Mouse (Mus musculus) midbrain, embryonic 15.5 days (tissue): Measurements from ENCODE around the gene Sap18b. TPM values are rescaled to one million over a fixed set of nuclear protein-coding genes. Genes with fewer than 3 reads are reported as not detected.

Experiments used
- ATAC-seq: fragments of 200-750 bp; cut with Nextera tagmentation; replicated peaks from 2 replicates; pipeline ENCODE4 v1.8.0; 2017; ENCODE audit warnings: moderate TSS enrichment
- H3K27ac ChIP-seq: fragments of 300-500 bp; sonication (generic); 2 replicates; pipeline ENCODE4 v1.5.1; 2015; ENCODE audit warnings: mild to moderate bottlenecking, inconsistent platforms
- H3K27me3 ChIP-seq: fragments of 300-500 bp; sonication (generic); replicated peaks from 2 replicates; pipeline ENCODE4 v1.6.1; 2015; ENCODE audit warnings: inconsistent platforms
- H3K36me3 ChIP-seq: fragments of 300-500 bp; sonication (generic); replicated peaks from 2 replicates; pipeline ENCODE4 v1.6.1; 2015; ENCODE audit warnings: inconsistent platforms
- H3K4me1 ChIP-seq: fragments of 300-500 bp; sonication (generic); 2 replicates; pipeline ENCODE4 v1.6.1; 2015; ENCODE audit warnings: inconsistent platforms
- H3K4me2 ChIP-seq: fragments of 300-500 bp; sonication (generic); 2 replicates; pipeline ENCODE4 v1.6.1; 2015; ENCODE audit warnings: inconsistent platforms, mild to moderate bottlenecking, moderate library complexity
- H3K4me3 ChIP-seq: fragments of 300-500 bp; sonication (generic); 2 replicates; pipeline ENCODE4 v1.5.1; 2015; ENCODE audit warnings: mild to moderate bottlenecking, inconsistent platforms
- H3K9ac ChIP-seq: fragments of 300-500 bp; sonication (generic); 2 replicates; pipeline ENCODE4 v1.6.1; 2015; ENCODE audit warnings: mild to moderate bottlenecking, inconsistent platforms
- H3K9me3 ChIP-seq: fragments of 300-500 bp; sonication (generic); 2 replicates; pipeline ENCODE4 v1.6.1; 2016; ENCODE audit warnings: inconsistent platforms
- WGBS: fragments of 180-500 bp; shearing (Covaris S2); methylation state at CpG from one replicate; pipeline ENCODE4 v1.1.7; 2015; ENCODE audit warnings: mixed read lengths; 5-methylcytosine and 5-hydroxymethylcytosine counted together
- polyA plus RNA-seq: library from polyadenylated mRNA; unstranded; fragments of >200 nt; fragmentation: Nextera tagmentation; extraction: Ambion mirVana; gene quantifications from 2 replicates; pipeline ENCODE4 v1.2.1, GENCODE M21; 2015

The Sap18b gene
- polyA plus RNA-seq, 1 experiment from 2014 or later, result 196 TPM

DNA sequence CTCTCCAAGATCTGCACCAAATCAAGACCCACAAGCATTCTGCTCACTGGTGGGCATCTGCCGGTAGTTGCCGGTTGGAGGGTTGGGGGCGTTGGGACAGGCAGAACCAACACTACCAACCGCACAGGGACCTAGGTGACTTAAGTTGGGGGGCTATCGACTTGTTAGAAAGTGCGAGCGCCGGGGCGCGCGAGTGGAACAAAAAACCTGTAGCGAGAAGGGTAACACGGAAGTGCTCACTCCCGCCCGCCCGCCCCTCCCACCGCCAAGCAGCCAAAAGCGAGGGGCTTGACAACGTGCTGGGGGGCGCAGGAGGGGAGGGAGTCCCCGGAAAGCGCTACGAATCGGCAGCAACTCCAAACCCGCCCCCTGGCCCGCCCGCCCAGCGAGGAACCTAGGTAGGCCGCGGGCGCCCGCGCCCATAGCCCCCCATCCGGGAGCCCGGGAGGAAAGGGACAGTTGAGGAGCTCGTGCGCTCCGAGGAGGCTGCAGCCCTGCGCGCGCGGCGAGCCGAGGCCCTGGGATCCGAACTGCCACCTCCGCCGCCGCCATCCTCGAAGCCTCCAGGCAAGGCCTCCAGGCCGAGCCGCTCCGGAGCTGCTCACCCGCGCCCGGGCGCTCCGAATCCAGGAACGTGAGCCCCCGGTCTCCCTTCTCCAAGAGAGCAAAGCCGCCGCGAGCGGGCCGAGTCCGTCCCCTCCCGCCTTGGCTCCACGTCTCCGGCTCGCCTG, 18.5 kb upstream of the Sap18b start:
- H3K4me3 ChIP-seq, result peak overlapping the region; percentile 99
- H3K27ac ChIP-seq, result peak overlapping the region; percentile 95
- WGBS, result under 1% methylated on average over 68 of the region's 69 CpGs
- peak overlapping the region; percentile 95 for H3K9ac ChIP-seq
- no peak for ATAC-seq
- H3K4me1 ChIP-seq, result peaks cover 21% of the 10 kb centered on the region
- no peaks in the 10 kb centered on the region for H3K9me3 ChIP-seq
- no peaks in the 10 kb centered on the region for H3K36me3 ChIP-seq
- peak overlapping the region; percentile 90 for H3K4me2 ChIP-seq
- no peaks in the 10 kb centered on the region for H3K27me3 ChIP-seq

DNA sequence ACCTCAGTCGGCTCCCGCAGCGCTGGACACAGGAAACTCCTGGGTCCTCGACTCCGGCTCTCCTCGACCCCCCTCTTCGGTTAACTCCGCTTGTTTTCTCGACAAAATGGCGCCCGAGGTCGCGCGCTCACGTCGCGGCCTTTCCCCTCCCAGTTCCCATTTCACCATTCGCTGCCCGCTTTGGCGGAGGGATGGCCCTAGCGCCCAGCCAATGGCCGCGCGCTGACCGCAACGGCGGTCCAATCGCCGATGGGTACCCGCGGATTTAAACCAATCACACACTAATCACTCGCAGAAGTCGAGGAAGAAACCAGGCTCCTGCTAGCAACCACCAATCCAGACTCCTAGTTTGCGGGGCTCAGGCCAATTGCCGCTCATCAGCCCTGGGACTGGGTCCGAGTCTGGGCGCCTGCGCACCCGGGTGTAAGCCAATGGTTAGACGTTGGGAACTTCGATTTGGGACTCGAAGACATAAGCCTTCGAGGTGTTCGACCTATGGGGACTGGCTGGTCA, 17.8 kb upstream of the Sap18b start, which contains the start of gene Cnot1:
Gene Cnot1, minus strand, starts transcription at position 134 of the 513 bp plus-strand sequence.
- H3K4me1 ChIP-seq, result peaks cover 20% of the 10 kb centered on the region
- H3K4me2 ChIP-seq, result peak within 1 kb of the TSS; percentile 90
- peak within 1 kb of the TSS; percentile 99 for H3K4me3 ChIP-seq
- peak within 1 kb of the TSS; percentile 95 for H3K27ac ChIP-seq
- no peaks in the 10 kb centered on the region for H3K27me3 ChIP-seq
- no peaks in the 10 kb centered on the region for H3K9me3 ChIP-seq
- ATAC-seq, result peak; percentile 97
- under 1% methylated on average over 44 of the region's 44 CpGs for WGBS
- peak within 1 kb of the TSS; percentile 95 for H3K9ac ChIP-seq
- no peaks in the 10 kb centered on the region for H3K36me3 ChIP-seq

GRCm38 (mm10) chr8:95807861-95808260, 17.3 kb upstream of the Sap18b start:
- Histone ChIP-seq H3K9me3 (no peaks in the 10 kb centered on the region), H3K4me3 (peak overlapping the region; percentile 99), H3K9ac (peak overlapping the region; percentile 50), H3K4me1 (peaks cover 20% of the 10 kb centered on the region), H3K4me2 (peak overlapping the region; percentile 90), H3K27me3 (no peaks in the 10 kb centered on the region), H3K36me3 (no peaks in the 10 kb centered on the region), H3K27ac (peak overlapping the region; percentile 95)
- 0% methylated on average over 20 of the region's 20 CpGs for WGBS
- ATAC-seq, result peak; percentile 96

DNA sequence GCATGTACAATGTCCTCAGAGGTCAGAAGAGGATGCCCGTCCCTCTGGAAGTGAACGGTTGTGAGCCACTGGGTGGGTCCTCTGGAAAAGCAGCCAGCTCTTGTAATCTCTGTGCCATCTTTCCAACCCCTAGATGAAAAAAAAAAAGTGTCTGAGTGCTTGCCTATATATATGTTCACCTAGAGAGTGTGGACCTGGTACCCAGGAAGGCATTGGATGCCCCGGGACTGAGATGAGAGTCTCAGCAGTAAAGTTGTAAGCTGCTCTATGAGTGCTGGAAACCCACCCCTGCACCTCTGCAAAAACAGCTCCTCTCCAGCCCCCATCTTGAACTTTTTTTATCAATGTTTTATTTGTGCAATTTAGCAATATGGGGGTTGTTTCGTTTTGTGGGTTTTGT, 16.5 kb upstream of the Sap18b start:
- no peak for ATAC-seq
- H3K27ac ChIP-seq, result no peak overlapping the region
- H3K4me1 ChIP-seq, result peaks cover 20% of the 10 kb centered on the region
- H3K9me3 ChIP-seq, result no peaks in the 10 kb centered on the region
- H3K4me3 ChIP-seq, result no peak overlapping the region
- no peaks in the 10 kb centered on the region for H3K36me3 ChIP-seq
- 83% methylated on average over 4 of the region's 4 CpGs for WGBS
- H3K9ac ChIP-seq, result no peak overlapping the region
- H3K4me2 ChIP-seq, result no peak overlapping the region
- H3K27me3 ChIP-seq, result no peaks in the 10 kb centered on the region

DNA sequence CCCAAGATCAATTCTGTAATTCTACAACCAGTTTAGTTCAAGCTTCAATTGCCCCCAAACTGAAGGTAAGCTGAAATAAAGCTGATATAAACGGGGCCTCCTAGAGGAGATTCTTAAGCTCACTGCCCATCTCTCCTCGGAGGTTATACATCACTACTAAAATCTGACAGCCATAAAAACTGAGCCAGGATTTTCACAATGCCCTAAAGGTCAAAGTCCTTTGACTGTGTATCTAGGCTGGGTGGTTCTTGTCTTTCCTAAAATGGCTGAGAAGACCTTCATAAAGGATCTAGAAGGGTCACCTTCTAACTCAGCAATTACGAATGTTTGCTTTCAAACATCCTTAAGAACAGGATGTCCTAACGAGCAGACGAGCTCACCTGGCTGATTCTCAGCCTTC, 16.0 kb upstream of the Sap18b start:
- H3K27me3 ChIP-seq, result no peaks in the 10 kb centered on the region
- no peak overlapping the region for H3K27ac ChIP-seq
- no peak overlapping the region for H3K4me2 ChIP-seq
- H3K4me1 ChIP-seq, result peaks cover 20% of the 10 kb centered on the region
- 85% methylated on average over 5 of the region's 5 CpGs for WGBS
- no peaks in the 10 kb centered on the region for H3K36me3 ChIP-seq
- no peak overlapping the region for H3K4me3 ChIP-seq
- no peak overlapping the region for H3K9ac ChIP-seq
- H3K9me3 ChIP-seq, result no peaks in the 10 kb centered on the region
- no peak for ATAC-seq

GRCm38 (mm10) chr8:95810184-95810591, 15.0 kb upstream of the Sap18b start:
- H3K36me3 ChIP-seq, result no peaks in the 10 kb centered on the region
- H3K4me3 ChIP-seq, result no peak overlapping the region
- WGBS, result 55% methylated on average over 3 of the region's 3 CpGs
- H3K9ac ChIP-seq, result no peak overlapping the region
- peaks cover 12% of the 10 kb centered on the region for H3K4me1 ChIP-seq
- H3K9me3 ChIP-seq, result no peaks in the 10 kb centered on the region
- no peak overlapping the region for H3K4me2 ChIP-seq
- no peak overlapping the region for H3K27ac ChIP-seq
- H3K27me3 ChIP-seq, result no peaks in the 10 kb centered on the region
- no peak for ATAC-seq

- Histone ChIP-seq H3K27ac (no peak overlapping the region), H3K4me2 (no peak overlapping the region), H3K36me3 (no peaks in the 10 kb centered on the region), H3K4me3 (no peak overlapping the region), H3K9me3 (no peaks in the 10 kb centered on the region), H3K27me3 (no peaks in the 10 kb centered on the region), H3K4me1 (no peaks in the 10 kb centered on the region), H3K9ac (no peak overlapping the region)
- ATAC-seq, result no peak
- WGBS, result 54% methylated on average over 6 of the region's 6 CpGs
Observed at GRCm38 (mm10) chr8:95816044-95816708, 9.0 kb upstream of the Sap18b start.

DNA sequence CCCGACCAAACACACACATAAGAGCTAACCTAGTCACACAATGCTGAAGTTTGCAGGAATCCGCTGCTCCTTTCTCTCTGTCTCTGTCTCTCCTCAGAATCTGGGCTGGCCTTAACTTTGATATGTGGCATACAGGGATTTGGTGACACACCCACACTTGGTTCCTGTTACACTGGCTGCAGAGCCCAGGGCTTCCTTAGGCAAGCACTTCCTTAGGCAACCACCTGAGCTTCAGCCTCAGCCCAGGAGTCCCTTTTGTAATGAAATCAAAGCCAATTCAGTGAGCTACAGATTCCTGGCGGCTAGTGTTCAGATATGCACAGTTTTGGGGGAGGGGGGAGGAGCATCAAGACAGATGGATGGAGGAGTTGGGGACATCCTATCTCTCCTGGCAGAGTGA, 7.5 kb upstream of the Sap18b start:
- Histone ChIP-seq H3K9ac (no peak overlapping the region), H3K4me2 (no peak overlapping the region), H3K9me3 (no peaks in the 10 kb centered on the region), H3K27me3 (no peaks in the 10 kb centered on the region), H3K4me3 (no peak overlapping the region), H3K36me3 (no peaks in the 10 kb centered on the region), H3K27ac (no peak overlapping the region), H3K4me1 (no peaks in the 10 kb centered on the region)
- WGBS, result 56% methylated on average over 3 of the region's 3 CpGs
- ATAC-seq, result no peak

GRCm38 (mm10) chr8:95818211-95818610, 6.9 kb upstream of the Sap18b start:
- 45% methylated on average over 1 of the region's 1 CpGs for WGBS

DNA sequence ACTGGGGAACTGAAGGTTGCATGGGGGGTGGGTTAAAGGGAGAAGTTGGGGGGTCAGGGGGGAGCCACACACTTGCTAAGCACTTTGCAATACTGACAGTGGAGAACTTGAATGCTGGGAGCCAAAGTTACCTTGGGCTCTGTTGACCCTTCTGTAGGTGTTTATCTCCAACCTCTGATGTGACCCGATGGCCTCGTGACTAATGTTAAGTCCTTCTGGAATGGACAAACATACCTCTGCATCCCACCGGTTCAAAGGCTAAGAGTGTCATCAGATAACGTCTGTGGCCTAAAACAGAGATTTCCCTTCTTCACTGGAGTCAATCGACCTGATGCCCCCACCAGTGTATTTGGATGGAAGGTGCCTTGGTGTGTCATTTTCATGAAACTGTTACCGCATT, 3.9 kb upstream of the Sap18b start:
- no peak overlapping the region for H3K4me2 ChIP-seq
- H3K27ac ChIP-seq, result no peak overlapping the region
- no peaks in the 10 kb centered on the region for H3K9me3 ChIP-seq
- H3K4me3 ChIP-seq, result no peak overlapping the region
- no peaks in the 10 kb centered on the region for H3K36me3 ChIP-seq
- H3K4me1 ChIP-seq, result no peaks in the 10 kb centered on the region
- 90% methylated on average over 6 of the region's 6 CpGs for WGBS
- no peaks in the 10 kb centered on the region for H3K27me3 ChIP-seq
- ATAC-seq, result no peak
- H3K9ac ChIP-seq, result no peak overlapping the region

More at GRCm38 (mm10) chr8:95818211-95818610, 6.9 kb upstream of the Sap18b start:
- ATAC-seq, result no peak
- Histone ChIP-seq H3K36me3 (no peaks in the 10 kb centered on the region), H3K4me3 (no peak overlapping the region), H3K4me2 (no peak overlapping the region), H3K4me1 (no peaks in the 10 kb centered on the region), H3K9ac (no peak overlapping the region), H3K27ac (no peak overlapping the region), H3K27me3 (no peaks in the 10 kb centered on the region), H3K9me3 (no peaks in the 10 kb centered on the region)

GRCm38 (mm10) chr8:95822096-95822495, 3.0 kb upstream of the Sap18b start:
- ATAC-seq, result no peak
- no peaks in the 10 kb centered on the region for H3K27me3 ChIP-seq
- H3K9me3 ChIP-seq, result no peaks in the 10 kb centered on the region
- no peaks in the 10 kb centered on the region for H3K36me3 ChIP-seq
- H3K4me3 ChIP-seq, result no peak overlapping the region
- H3K9ac ChIP-seq, result no peak overlapping the region
- 87% methylated on average over 5 of the region's 5 CpGs for WGBS
- no peak overlapping the region for H3K27ac ChIP-seq
- H3K4me1 ChIP-seq, result no peaks in the 10 kb centered on the region
- no peak overlapping the region for H3K4me2 ChIP-seq

- no peaks in the 10 kb centered on the region for H3K27me3 ChIP-seq
- H3K4me2 ChIP-seq, result no peak overlapping the region
- no peak for ATAC-seq
- H3K9ac ChIP-seq, result no peak overlapping the region
- 90% methylated on average over 3 of the region's 3 CpGs for WGBS
- no peaks in the 10 kb centered on the region for H3K36me3 ChIP-seq
- no peaks in the 10 kb centered on the region for H3K4me1 ChIP-seq
- no peak overlapping the region for H3K4me3 ChIP-seq
- H3K27ac ChIP-seq, result no peak overlapping the region
- no peaks in the 10 kb centered on the region for H3K9me3 ChIP-seq
Observed at GRCm38 (mm10) chr8:95822699-95823098, 2.4 kb upstream of the Sap18b start.
